Mouse (Mus musculus) liver, embryonic 15.5 days (tissue): Measurements from ENCODE around the gene Zdhhc8. TPM values are rescaled to one million over a fixed set of nuclear protein-coding genes. Genes with fewer than 3 reads are reported as not detected.
A peak's percentile ranks its signal among the peaks of the same experiment; 100 is the strongest.

Source experiments
- ATAC-seq: fragments of 200-750 bp; cut with Nextera tagmentation; 2 replicates; pipeline ENCODE4 v1.8.0; 2017; ENCODE audit warnings: moderate number of reproducible peaks, mild to moderate bottlenecking, moderate library complexity; ENCODE audit not compliant: insufficient read depth
- H3K27ac ChIP-seq: fragments of 300-500 bp; sonication (generic); replicated peaks from 2 replicates; pipeline ENCODE4 v1.5.1; 2015; ENCODE audit warnings: mild to moderate bottlenecking, inconsistent platforms
- H3K27me3 ChIP-seq: fragments of 300-500 bp; sonication (generic); 2 replicates; pipeline ENCODE4 v1.6.1; 2015; ENCODE audit warnings: mild to moderate bottlenecking, inconsistent platforms
- H3K36me3 ChIP-seq: fragments of 300-500 bp; sonication (generic); replicated peaks from 2 replicates; pipeline ENCODE4 v1.6.1; 2015; ENCODE audit warnings: moderate library complexity, mild to moderate bottlenecking, inconsistent platforms
- H3K4me1 ChIP-seq: fragments of 300-500 bp; sonication (generic); replicated peaks from 2 replicates; pipeline ENCODE4 v1.6.1; 2015; ENCODE audit warnings: inconsistent platforms
- H3K4me2 ChIP-seq: fragments of 300-500 bp; sonication (generic); 2 replicates; pipeline ENCODE4 v1.6.1; 2015; ENCODE audit warnings: moderate library complexity, mild to moderate bottlenecking, inconsistent platforms
- H3K4me3 ChIP-seq: fragments of 300-500 bp; sonication (generic); replicated peaks from 2 replicates; pipeline ENCODE4 v1.5.1; 2015; ENCODE audit warnings: mild to moderate bottlenecking, inconsistent platforms
- H3K9ac ChIP-seq: fragments of 300-500 bp; sonication (generic); 2 replicates; pipeline ENCODE4 v1.6.1; 2015; ENCODE audit warnings: moderate library complexity, mild to moderate bottlenecking, inconsistent platforms
- H3K9me3 ChIP-seq: fragments of 300-500 bp; sonication (generic); replicated peaks from 2 replicates; pipeline ENCODE4 v1.6.1; 2016; ENCODE audit warnings: inconsistent platforms
- WGBS: fragments of 180-500 bp; shearing (Covaris S2); methylation state at CpG from one replicate; pipeline ENCODE4 v1.1.7; 2015; ENCODE audit warnings: mixed read lengths; ENCODE audit not compliant: insufficient replicate concordance; 5-methylcytosine and 5-hydroxymethylcytosine counted together
- microRNA counts: library from miRNA; unstranded; fragments of <30 nt; microRNA quantifications from one replicate; lab custom pipeline; 2016
- microRNA-seq: library from miRNA; unstranded; fragments of <30 nt; microRNA quantifications from one replicate; pipeline ENCODE4, GENCODE M21; 2016
- polyA plus RNA-seq: library from polyadenylated mRNA; unstranded; fragments of >200 nt; fragmentation: Nextera tagmentation; extraction: Ambion mirVana; gene quantifications from 2 replicates; pipeline ENCODE4 v1.2.1, GENCODE M21; 2015

The Zdhhc8 gene
- polyA plus RNA-seq, 1 experiment from 2014 or later = 1.6 TPM

DNA sequence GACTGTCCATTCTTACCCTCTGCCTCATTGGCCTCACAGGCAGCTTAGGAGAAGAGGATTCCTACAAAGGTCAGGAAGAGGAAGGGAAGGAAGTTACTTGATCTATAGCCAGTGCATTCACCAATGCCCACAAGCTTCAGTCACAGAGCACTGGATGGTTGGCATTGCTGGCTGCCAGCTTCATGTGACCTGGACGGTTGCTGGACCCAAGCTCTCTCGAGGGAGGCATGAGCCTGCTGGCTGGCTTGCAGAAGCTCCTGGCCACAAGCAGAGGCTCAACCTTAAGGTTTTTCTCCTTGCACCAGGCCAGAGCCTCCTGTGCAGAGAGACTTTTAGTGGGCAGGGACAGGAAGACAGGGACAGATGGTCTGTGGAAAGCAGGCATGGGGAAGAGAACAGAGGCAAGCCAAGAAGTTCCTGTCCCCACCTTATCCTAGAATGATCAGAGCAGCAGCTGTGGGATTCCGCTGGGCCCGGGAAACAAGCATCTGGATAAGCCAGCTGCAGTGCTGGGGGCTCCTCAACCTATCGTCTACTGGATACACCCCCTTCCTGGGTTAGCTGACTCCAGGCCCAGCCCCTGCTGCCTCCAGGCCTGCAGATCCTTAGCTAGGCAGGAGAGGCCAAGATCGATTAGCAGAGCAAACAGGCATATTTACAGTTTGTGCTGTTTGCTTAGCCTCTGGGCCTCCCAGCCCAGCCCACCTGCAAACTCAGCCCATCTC lies 59.0 kb downstream of the Zdhhc8 start:
- ATAC-seq = peak; percentile 72
- no peak overlapping the region for H3K4me3 ChIP-seq
- peak overlapping the region; percentile 53; the same call in 1 of the 2 replicates for H3K27ac ChIP-seq
- H3K9ac ChIP-seq = no peak overlapping the region
- H3K36me3 ChIP-seq = no peaks in the 10 kb centered on the region
- H3K4me2 ChIP-seq = peak overlapping the region; percentile 15; the same call in 1 of the 2 replicates
- H3K9me3 ChIP-seq = no peaks in the 10 kb centered on the region
- no peaks in the 10 kb centered on the region for H3K27me3 ChIP-seq
- WGBS = 14% methylated on average over 6 of the region's 6 CpGs
- peaks cover 10% of the 10 kb centered on the region; the same call in 1 of the 2 replicates for H3K4me1 ChIP-seq

GRCm38 (mm10) chr16:18173788-18174187 lies 61.1 kb downstream of the Zdhhc8 start:
- Histone ChIP-seq H3K4me2 (no peak overlapping the region), H3K27me3 (no peaks in the 10 kb centered on the region), H3K36me3 (no peaks in the 10 kb centered on the region), H3K9ac (no peak overlapping the region), H3K4me1 (peaks cover 10% of the 10 kb centered on the region; the same call in 1 of the 2 replicates), H3K4me3 (no peak overlapping the region), H3K9me3 (no peaks in the 10 kb centered on the region), H3K27ac (no peak overlapping the region)
- 65% methylated on average over 11 of the region's 11 CpGs for WGBS
- no peak for ATAC-seq

GRCm38 (mm10) chr16:18173231-18173630 lies 61.7 kb downstream of the Zdhhc8 start:
- no peak for ATAC-seq

GRCm38 (mm10) chr16:18172266-18172855 lies 62.6 kb downstream of the Zdhhc8 start:
- 5% methylated on average over 7 of the region's 7 CpGs for WGBS
- ATAC-seq = no peak
- H3K4me1 ChIP-seq = peaks cover 10% of the 10 kb centered on the region; the same call in 1 of the 2 replicates
- H3K4me3 ChIP-seq = no peak overlapping the region
- no peak overlapping the region for H3K27ac ChIP-seq
- H3K9me3 ChIP-seq = no peaks in the 10 kb centered on the region
- no peak overlapping the region for H3K4me2 ChIP-seq
- H3K36me3 ChIP-seq = no peaks in the 10 kb centered on the region
- no peaks in the 10 kb centered on the region for H3K27me3 ChIP-seq
- no peak overlapping the region for H3K9ac ChIP-seq

More at GRCm38 (mm10) chr16:18173231-18173630, 61.7 kb downstream of the Zdhhc8 start:
- 67% methylated on average over 9 of the region's 9 CpGs for WGBS
- Histone ChIP-seq H3K9ac (no peak overlapping the region), H3K27ac (no peak overlapping the region), H3K4me2 (no peak overlapping the region), H3K4me1 (peaks cover 10% of the 10 kb centered on the region; the same call in 1 of the 2 replicates), H3K27me3 (no peaks in the 10 kb centered on the region), H3K4me3 (no peak overlapping the region), H3K36me3 (no peaks in the 10 kb centered on the region), H3K9me3 (no peaks in the 10 kb centered on the region)

MicroRNAs within 50 kb of the gene (microRNA counts, 519-probe panel; counts per million panel counts)
- 2,041 counts per million, percentile 25 among the panel's probes with 10 or more counts for microRNA mmu-miR-1306 (lab: Ali Mortazavi, UCI)

Small RNAs within 50 kb of the gene (microRNA-seq; reads per million reads assigned to microRNA genes)
- gene Gm24572 = 1.3 reads per million
- 214 reads per million, percentile 61 among the genes with 10 or more reads in this experiment for gene Mir1306

Other genes starting within 250 kb of the Zdhhc8 start
- gene Dgcr6, start 182.3 kb downstream of the Zdhhc8 start, polyA plus RNA-seq = 22.1 and 22.3 TPM in 2 replicates
- gene Prodh, start 144.9 kb downstream of the Zdhhc8 start, polyA plus RNA-seq = 2.5 and 2.6 TPM in 2 replicates
- gene Rtn4r, start 107.5 kb downstream of the Zdhhc8 start, polyA plus RNA-seq = 0.33 and 0.47 TPM in 2 replicates
- not detected in 2 replicates for gene Ccdc188, start 17.3 kb downstream of the Zdhhc8 start, polyA plus RNA-seq
- 51.7 and 56.5 TPM in 2 replicates for gene Trmt2a, start 13.5 kb upstream of the Zdhhc8 start, polyA plus RNA-seq
- 210 and 237 TPM in 2 replicates for gene Ranbp1, start 13.6 kb upstream of the Zdhhc8 start, polyA plus RNA-seq
- gene Gm49776, start 23.2 kb upstream of the Zdhhc8 start, polyA plus RNA-seq = not detected in 2 replicates
- gene Dgcr8, start 54.1 kb upstream of the Zdhhc8 start, polyA plus RNA-seq = 11.2 and 12.8 TPM in 2 replicates
- 56.5 and 61.7 TPM in 2 replicates for gene Tango2, start 113.0 kb upstream of the Zdhhc8 start, polyA plus RNA-seq
- gene Arvcf, start 113.0 kb upstream of the Zdhhc8 start, polyA plus RNA-seq = 7.6 and 9.4 TPM in 2 replicates
- 101 and 114 TPM in 2 replicates for gene Txnrd2, start 191.2 kb upstream of the Zdhhc8 start, polyA plus RNA-seq
- gene Comt, start 191.7 kb upstream of the Zdhhc8 start, polyA plus RNA-seq = 87.6 and 94.1 TPM in 2 replicates